Comparison of ENCODE assay signal across 9 mouse cellular contexts in the genomic region with DNA sequence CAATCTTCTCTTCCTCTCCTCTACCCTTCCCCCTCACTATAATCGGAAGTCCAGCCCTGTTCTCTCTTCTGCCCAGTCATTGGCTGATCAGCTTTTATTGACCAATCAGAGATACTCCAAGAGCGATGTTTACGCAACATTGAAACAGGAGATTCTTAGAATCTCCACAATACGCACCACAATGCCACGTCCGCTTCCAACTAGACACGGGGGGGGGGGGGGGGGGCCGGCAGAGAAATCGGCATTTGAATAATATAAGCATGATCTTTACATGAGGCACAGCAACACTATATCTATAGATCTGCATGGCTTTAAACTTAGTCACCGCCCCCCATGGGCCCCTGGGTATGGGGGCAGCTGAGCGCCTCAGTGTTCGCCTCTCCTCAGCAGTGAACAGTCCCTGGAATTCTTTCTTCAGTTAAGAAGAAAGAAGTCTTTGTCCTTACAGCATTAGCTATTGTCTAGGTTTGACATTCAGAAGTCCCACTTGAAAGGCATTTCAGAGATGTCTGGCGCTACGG. TPM values are rescaled to one million over a fixed set of nuclear protein-coding genes. Genes with fewer than 3 reads are reported as not detected.
A peak's percentile ranks its signal among the peaks of the same experiment; 100 is the strongest.
DNase-seq lines count a peak whose midpoint lies in the region; ATAC-seq and TF ChIP-seq lines count a peak whose summit lies in the region.
"Had no signal": no experiment of that assay in that cellular context is flagged by ENCODE, and none has a peak within 500 bp of the region (broad histone marks: within the 10 kb centered on the region; RNA-seq: fewer than 3 reads in every experiment).

No protein-coding gene starts in this region.

- H3K36me3 ChIP-seq in ES-Bruce4 (ENCODE audit: control insufficient read depth, insufficient read depth, low read length, poor library complexity, severe bottlenecking) = no peaks in the 10 kb centered on the region
- no peaks in the 10 kb centered on the region for H3K36me3 ChIP-seq in forebrain, embryonic 16.5 days (ENCODE audit: control insufficient read depth, insufficient read depth)

- peak overlapping the region; percentile 23; the same call in 1 of the 2 replicates for H3K9ac ChIP-seq in ES-Bruce4 (ENCODE audit: low read depth, poor library complexity, severe bottlenecking)
- H3K9ac ChIP-seq in forebrain, embryonic 16.5 days (replicated peaks; ENCODE audit: low read depth, low read length) = peak overlapping the region; percentile 41; the same call in 1 of the 2 replicates

- H3K9me3 ChIP-seq in ES-Bruce4 (replicated peaks; ENCODE audit: control insufficient read depth, insufficient read depth, low read length, poor library complexity, severe bottlenecking) = no peaks in the 10 kb centered on the region
- H3K9me3 ChIP-seq in forebrain, embryonic 16.5 days (ENCODE audit: control insufficient read depth, low read length) = no peaks in the 10 kb centered on the region

- TF ChIP-seq CTCF in cerebellum, adult 2 months (IDR thresholded peaks at IDR 0.05; ENCODE audit: borderline replicate concordance, insufficient read depth, low read depth, low read length) = no peak
- TF ChIP-seq CTCF in ES-Bruce4 (IDR thresholded peaks at IDR 0.05; ENCODE audit: low read depth, low read length) = no peak

- peak; percentile 93 for ATAC-seq in forebrain, embryonic 16.5 days
- ATAC-seq in megakaryocyte, adult 5-6 weeks (ENCODE audit: poor library complexity, severe bottlenecking) = peak; percentile 54

- TF ChIP-seq EP300 in ES-Bruce4 (IDR thresholded peaks at IDR 0.05; ENCODE audit: insufficient read depth, low read depth, low read length) = 0 out of 2 replicates have a peak, but pooled peaks have one; percentile 14

- WGBS in cerebellum, adult 2 months = 16% methylated on average over 14 of the region's 14 CpGs
- 4% methylated on average over 14 of the region's 14 CpGs for whole genome bisulfite sequencing in forebrain, embryonic 16.5 days

- peak in 1 of 2 experiments; percentile 31 for DNase-seq in cerebellum, adult 2 months
- no peak for DNase-seq in cerebellum, postnatal 4 days (ENCODE audit: low spot score in 2 of 2)
- no peak for DNase-seq in ovary, postnatal 36 days (ENCODE audit: low spot score)
- DNase-seq in left cerebral cortex, adult 11 months (ENCODE audit: low spot score) = no peak
- DNase-seq in kidney, postnatal 36 days = no peak

- no peak for TF ChIP-seq POLR2A in cerebellum, adult 2 months (IDR thresholded peaks at IDR 0.05; ENCODE audit: borderline replicate concordance, insufficient read depth, low read length)
- TF ChIP-seq POLR2A in ES-Bruce4 (IDR thresholded peaks at IDR 0.05; ENCODE audit: insufficient read depth, low read length) = no peak

- no peaks in the 10 kb centered on the region for H3K27me3 ChIP-seq in cerebellum, adult 2 months (ENCODE audit: control insufficient read depth, insufficient read depth, low read length)
- H3K27me3 ChIP-seq in ES-Bruce4 (ENCODE audit: control insufficient read depth, insufficient read depth, low read length, poor library complexity, severe bottlenecking) = no peaks in the 10 kb centered on the region
- H3K27me3 ChIP-seq in forebrain, embryonic 16.5 days (replicated peaks; ENCODE audit: control insufficient read depth, insufficient read depth, low read length) = no peaks in the 10 kb centered on the region

- peak overlapping the region; percentile 67 for H3K4me2 ChIP-seq in forebrain, embryonic 16.5 days (ENCODE audit: low read length)

- peak overlapping the region; percentile 30 for H3K4me3 ChIP-seq in cerebellum, adult 2 months (replicated peaks; ENCODE audit: insufficient read depth, low read depth, low read length)
- H3K4me3 ChIP-seq in ES-Bruce4 (ENCODE audit: low read depth, low read length) = no peak overlapping the region
- H3K4me3 ChIP-seq in forebrain, embryonic 16.5 days (replicated peaks; ENCODE audit: low read length) = peak overlapping the region; percentile 40
- H3K4me3 ChIP-seq: myocyte had no signal

- no peaks in the 10 kb centered on the region for H3K4me1 ChIP-seq in cerebellum, adult 2 months (ENCODE audit: control insufficient read depth, insufficient read depth, low read length)
- H3K4me1 ChIP-seq in ES-Bruce4 (ENCODE audit: control insufficient read depth, insufficient read depth, low read length) = peaks cover 2% of the 10 kb centered on the region
- peaks cover 8% of the 10 kb centered on the region; the same call in 1 of the 2 replicates for H3K4me1 ChIP-seq in forebrain, embryonic 16.5 days (replicated peaks; ENCODE audit: control insufficient read depth, insufficient read depth, low read length)

- no peak overlapping the region for H3K27ac ChIP-seq in cerebellum, adult 2 months (ENCODE audit: insufficient read depth, low read length)
- H3K27ac ChIP-seq in ES-Bruce4 (ENCODE audit: insufficient read depth, low read length) = peak overlapping the region; percentile 85
- H3K27ac ChIP-seq in forebrain, embryonic 16.5 days (ENCODE audit: low read length) = no peak overlapping the region

RNA-seq across cellular contexts. Expression of a gene that starts 39.6 kb away (rescaled TPM):
- 13.5 TPM in 2 replicates for polyA plus RNA-seq in cerebellum, adult 2 months (2012; rRNA removed)
- polyA plus RNA-seq in ES-Bruce4 (2011; ENCODE audit: insufficient read depth, insufficient read length, low read depth, missing spikeins) = 0.29 and 1.0 TPM in 2 replicates
- polyA plus RNA-seq in forebrain, embryonic 16.5 days (2015; fragmentation: Nextera tagmentation; extraction: Ambion mirVana) = 14.9 and 15.3 TPM in 2 replicates
- total RNA-seq in megakaryocyte, adult 5-6 weeks (2015) = 0.07 and 0.14 TPM in 2 replicates
- 0.28 and 0.70 TPM in 2 replicates for total RNA-seq in megakaryocyte, adult 5-6 weeks (2017)

RNA-seq across cellular contexts. Expression of a gene that starts 45.4 kb away (rescaled TPM):
- 36.5 and 38.5 TPM in 2 replicates for polyA plus RNA-seq in cerebellum, adult 2 months (2012; rRNA removed)
- polyA plus RNA-seq in ES-Bruce4 (2011; ENCODE audit: insufficient read depth, insufficient read length, low read depth, missing spikeins) = 36.7 and 41.1 TPM in 2 replicates
- 5.3 and 7.0 TPM in 2 replicates for polyA plus RNA-seq in forebrain, embryonic 16.5 days (2015; fragmentation: Nextera tagmentation; extraction: Ambion mirVana)
- total RNA-seq in megakaryocyte, adult 5-6 weeks (2015) = 21.2 and 25.8 TPM in 2 replicates
- total RNA-seq in megakaryocyte, adult 5-6 weeks (2017) = 46.9 and 47.5 TPM in 2 replicates
